In genomic region chr11:76186908-76187307, GRCm38 (mm10) we compare ENCODE assay signal across 1 mouse cellular context.
TF ChIP-seq lines count a peak whose summit lies in the region.

No protein-coding gene starts in this region.

TF ChIP-seq in MEL, 35 proteins besides CTCF, POLR2A, EP300 and RAD21:
- TF ChIP-seq MAX (IDR thresholded peaks at IDR 0.05; ENCODE audit: low read length) (no peak), ZNF384 (IDR thresholded peaks at IDR 0.05; ENCODE audit: low read depth, low read length) (peak; percentile 7; the same call in 1 of the 2 replicates), HCFC1 (IDR thresholded peaks at IDR 0.05; ENCODE audit: low read depth, low read length) (no peak), ZC3H11A (IDR thresholded peaks at IDR 0.05; ENCODE audit: low read depth, low read length) (peak; percentile 69), SMC3 (IDR thresholded peaks at IDR 0.05; ENCODE audit: low read depth, low read length) (peak; percentile 70)
TF ChIP-seq in MEL: peak in this region for 3.
